Mouse (Mus musculus) stomach, postnatal 0 days (tissue): ENCODE results near the gene Krtap5-3. TPM values are rescaled to one million over a fixed set of nuclear protein-coding genes. Genes with fewer than 3 reads are reported as not detected.
"Not testable (repeated sequence)": the region's sequence is repeated elsewhere in the genome, so short reads cannot be mapped to it uniquely, and the experiment has no call there.

ENCODE experiments used
- ATAC-seq: fragments of 200-750 bp; cut with Nextera tagmentation; 2 replicates; pipeline ENCODE4 v1.8.0; 2017; ENCODE audit not compliant: low FRiP score, low TSS enrichment
- DNase-seq: peaks from one replicate; pipeline ENCODE4 v3.0.0-alpha.2; 2016; ENCODE audit warnings: low spot score
- H3K27ac ChIP-seq: fragments of 300-500 bp; sonication (generic); replicated peaks from 2 replicates; pipeline ENCODE4 v1.5.1; 2014; ENCODE audit warnings: mild to moderate bottlenecking, control low read depth
- H3K27me3 ChIP-seq: fragments of 300-500 bp; sonication (generic); 2 replicates; pipeline ENCODE4 v1.6.1; 2014; ENCODE audit warnings: low read length; ENCODE audit not compliant: control insufficient read depth, insufficient read depth
- H3K36me3 ChIP-seq: fragments of 300-500 bp; sonication (generic); 2 replicates; pipeline ENCODE4 v1.6.1; 2014; ENCODE audit warnings: low read length, mixed read lengths; ENCODE audit not compliant: control insufficient read depth, insufficient read depth
- H3K4me1 ChIP-seq: fragments of 300-500 bp; sonication (generic); replicated peaks from 2 replicates; pipeline ENCODE4 v1.6.1; 2014; ENCODE audit warnings: antibody characterized with exemption; ENCODE audit not compliant: control insufficient read depth, insufficient read depth
- H3K4me2 ChIP-seq: fragments of 300-500 bp; sonication (generic); replicated peaks from 2 replicates; pipeline ENCODE4 v1.6.1; 2014; ENCODE audit warnings: low read depth, mild to moderate bottlenecking, control low read depth, moderate library complexity
- H3K4me3 ChIP-seq: fragments of 300-500 bp; sonication (generic); 2 replicates; pipeline ENCODE4 v1.5.1; 2014; ENCODE audit warnings: low read depth, low read length, control low read depth
- H3K9ac ChIP-seq: fragments of 300-500 bp; sonication (generic); 2 replicates; pipeline ENCODE4 v1.6.1; 2014; ENCODE audit warnings: mild to moderate bottlenecking, low read length, control low read depth, mixed read lengths
- H3K9me3 ChIP-seq: fragments of 300-500 bp; sonication (generic); 2 replicates; pipeline ENCODE4 v1.6.1; 2016; ENCODE audit warnings: low read length; ENCODE audit not compliant: control insufficient read depth
- CTCF ChIP-seq: IDR thresholded peaks from 2 replicates; pipeline ENCODE4 v1.5.1; 2016; ENCODE audit warnings: antibody characterized with exemption, low read depth, mild to moderate bottlenecking, moderate library complexity
- EP300 ChIP-seq: optimal IDR thresholded peaks from 2 replicates; pipeline ENCODE3; 2016; ENCODE audit warnings: antibody characterized with exemption
- WGBS: fragments of 180-500 bp; shearing (Covaris S2); extraction: QIAGEN DNeasy Blood & Tissue Kit; methylation state at CpG from one replicate; pipeline ENCODE4 v1.1.7; 2014; 5-methylcytosine and 5-hydroxymethylcytosine counted together
- polyA plus RNA-seq: library from polyadenylated mRNA; unstranded; fragments of >200 nt; fragmentation: Nextera tagmentation; extraction: Ambion mirVana; gene quantifications from 2 replicates; pipeline ENCODE4 v1.2.1, GENCODE M21; 2015

The Krtap5-3 gene
- polyA plus RNA-seq, 1 experiment from 2014 or later = not detected

DNA sequence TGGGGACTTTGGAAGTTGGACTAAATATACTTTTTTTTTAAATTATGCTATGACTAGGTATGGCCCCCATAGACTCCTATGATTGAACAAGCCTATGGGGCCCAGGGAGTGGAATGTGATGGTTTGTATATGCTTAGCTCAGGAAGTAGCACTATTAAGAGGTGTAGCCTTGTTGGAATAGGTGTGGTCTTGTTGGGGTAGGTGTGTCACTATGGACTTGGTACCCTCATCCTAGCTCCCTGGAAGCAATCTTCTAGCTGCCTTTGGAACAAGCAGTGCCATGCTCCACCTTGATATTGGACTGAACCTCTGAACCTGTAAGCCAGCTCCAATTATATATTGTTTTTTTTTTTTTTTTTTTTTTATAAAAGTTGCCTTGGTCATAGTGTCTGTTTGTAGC lies 4.3 kb downstream of the Krtap5-3 start:
- TF ChIP-seq CTCF = no peak
- TF ChIP-seq EP300 = no peak
- no peak overlapping the region for H3K4me2 ChIP-seq

DNA sequence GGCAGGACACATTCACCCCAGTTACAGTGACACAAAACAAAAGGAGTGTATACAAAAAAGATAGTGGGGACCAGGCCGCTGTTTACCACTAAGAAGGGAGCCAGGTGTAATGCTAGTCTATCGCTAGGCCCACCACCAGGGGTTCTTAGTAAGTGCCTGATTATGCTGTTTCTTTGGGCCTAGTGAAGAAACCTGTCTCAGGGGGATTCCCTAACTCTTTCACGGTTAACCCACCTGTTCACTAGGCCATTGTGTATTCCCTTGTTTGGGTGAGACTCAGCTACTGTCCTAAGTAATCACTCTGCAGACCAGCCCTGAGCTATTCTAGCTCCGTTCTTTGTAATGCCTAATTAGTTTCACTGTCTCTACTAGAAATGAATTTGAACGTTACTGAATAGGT lies 5.7 kb downstream of the Krtap5-3 start:
- not testable (repeated sequence) for H3K4me1 ChIP-seq, H3K27ac ChIP-seq, H3K4me2 ChIP-seq, H3K36me3 ChIP-seq, H3K4me3 ChIP-seq, H3K27me3 ChIP-seq, DNase-seq, H3K9me3 ChIP-seq, H3K9ac ChIP-seq, ATAC-seq
- WGBS = 78% methylated on average over 5 of the region's 5 CpGs

More for the DNA sequence above, 4.3 kb downstream of the Krtap5-3 start:
- no peak overlapping the region for H3K9ac ChIP-seq
- H3K9me3 ChIP-seq = no peaks in the 10 kb centered on the region
- H3K36me3 ChIP-seq = no peaks in the 10 kb centered on the region
- H3K4me1 ChIP-seq = no peaks in the 10 kb centered on the region
- ATAC-seq (peak; percentile 74), DNase-seq (no peak)
- H3K27me3 ChIP-seq = no peaks in the 10 kb centered on the region
- H3K4me3 ChIP-seq = no peak overlapping the region
- no peak overlapping the region for H3K27ac ChIP-seq

DNA sequence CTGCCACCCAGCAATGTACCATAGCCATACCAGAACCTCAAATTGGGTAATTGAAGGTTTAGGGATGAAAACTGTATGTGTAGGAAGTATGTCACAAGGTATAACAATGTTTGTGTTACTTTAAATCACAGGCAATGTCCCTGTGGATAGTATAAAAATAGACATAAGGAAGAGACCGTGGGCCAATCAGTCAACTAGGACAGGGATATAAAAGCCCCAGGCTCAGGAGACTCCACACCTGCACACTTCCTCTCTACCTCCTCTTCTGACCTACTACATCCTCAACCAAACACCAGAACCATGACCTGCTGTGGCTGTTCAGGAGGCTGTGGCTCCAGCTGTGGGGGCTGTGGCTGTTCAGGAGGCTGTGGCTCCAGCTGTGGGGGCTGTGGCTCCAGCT lies 10.4 kb downstream of the Krtap5-3 start, which contains the start of gene Gm7579:
Gene Gm7579 (plus strand): TSS at position 301 of the 400 bp plus-strand sequence.
- Histone ChIP-seq H3K36me3 (no peaks in the 10 kb centered on the region), H3K4me3 (no peak within 1 kb of the TSS), H3K4me2 (no peak within 1 kb of the TSS), H3K9ac (no peak within 1 kb of the TSS), H3K27ac (no peak within 1 kb of the TSS), H3K27me3 (no peaks in the 10 kb centered on the region), H3K9me3 (no peaks in the 10 kb centered on the region), H3K4me1 (no peaks in the 10 kb centered on the region)
- 68% methylated on average over 1 of the region's 1 CpGs for WGBS
- no peak for DNase-seq
- no peak for ATAC-seq
- TF ChIP-seq CTCF (no peak), EP300 (no peak)

DNA sequence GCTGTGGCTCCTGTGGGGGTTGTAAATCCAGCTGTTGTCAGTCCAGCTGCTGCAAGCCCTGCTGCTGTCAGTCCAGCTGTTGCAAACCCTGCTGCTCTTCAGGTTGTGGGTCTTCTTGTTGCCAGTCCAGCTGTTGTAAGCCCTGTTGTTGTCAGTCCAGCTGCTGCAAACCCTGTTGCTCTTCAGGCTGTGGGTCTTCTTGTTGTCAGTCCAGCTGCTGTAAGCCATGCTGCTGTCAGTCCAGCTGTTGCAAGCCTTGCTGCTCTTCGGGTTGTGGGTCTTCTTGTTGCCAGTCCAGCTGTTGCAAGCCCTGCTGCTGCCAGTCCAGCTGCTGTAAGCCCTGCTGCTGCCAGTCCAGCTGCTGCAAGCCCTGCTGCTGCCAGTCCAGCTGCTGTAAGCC lies 11.0 kb downstream of the Krtap5-3 start:
- not testable (repeated sequence) for ATAC-seq, H3K9me3 ChIP-seq

DNA sequence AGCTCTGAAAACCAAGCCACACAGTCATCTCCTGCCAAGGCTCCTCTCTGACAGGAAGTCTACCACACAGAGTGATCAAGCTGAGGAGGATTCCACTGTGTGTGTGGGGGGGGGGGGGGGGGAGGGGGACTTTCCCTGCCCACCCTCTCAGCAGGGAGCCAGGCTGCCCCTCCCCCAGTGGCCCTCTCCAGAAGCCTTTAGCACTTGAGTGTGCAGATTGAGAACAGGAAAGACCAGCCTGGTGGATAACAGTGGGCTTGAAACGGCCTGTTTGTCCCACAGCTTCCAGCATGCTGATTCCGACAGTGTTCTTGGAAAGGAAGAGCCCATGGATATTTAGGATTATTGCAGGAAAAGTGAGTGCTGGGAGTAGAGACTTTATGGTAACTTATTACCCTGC lies 23.4 kb downstream of the Krtap5-3 start:
- WGBS = 39% methylated on average over 2 of the region's 2 CpGs
- no peak for DNase-seq
- Histone ChIP-seq H3K9me3 (no peaks in the 10 kb centered on the region), H3K27me3 (no peaks in the 10 kb centered on the region), H3K36me3 (no peaks in the 10 kb centered on the region), H3K9ac (no peak overlapping the region), H3K4me3 (no peak overlapping the region), H3K27ac (no peak overlapping the region), H3K4me1 (no peaks in the 10 kb centered on the region), H3K4me2 (no peak overlapping the region)
- no peak for ATAC-seq
- TF ChIP-seq EP300 (no peak), CTCF (no peak)

More for the DNA sequence above, 11.0 kb downstream of the Krtap5-3 start:
- not testable (repeated sequence) for DNase-seq, H3K4me3 ChIP-seq, H3K4me2 ChIP-seq, H3K36me3 ChIP-seq, H3K9ac ChIP-seq, H3K4me1 ChIP-seq, H3K27ac ChIP-seq, H3K27me3 ChIP-seq
- 43% methylated on average over 1 of the region's 1 CpGs for WGBS

DNA sequence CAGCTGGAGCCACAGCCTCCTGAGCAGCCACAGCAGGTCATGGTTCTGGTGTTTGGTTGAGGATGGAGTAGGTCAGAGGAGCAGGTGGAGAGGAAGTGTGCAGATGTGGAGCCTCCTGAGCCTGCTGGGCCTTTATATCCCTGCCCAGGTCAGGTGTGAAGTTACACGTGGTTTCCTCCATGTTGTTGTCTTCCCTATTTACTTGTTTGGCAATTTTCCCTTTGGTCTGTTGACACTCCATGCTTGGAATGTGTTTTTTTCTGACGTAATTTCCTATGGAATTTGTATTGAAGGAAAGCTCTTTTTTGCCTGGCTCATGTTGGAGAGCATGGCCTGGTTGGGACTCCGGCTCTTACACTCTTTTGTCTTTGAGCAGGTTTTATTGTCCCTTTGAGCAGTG lies 28.7 kb downstream of the Krtap5-3 start, which contains the start of gene Krtap5-5:
Gene Krtap5-5 (minus strand): TSS at position 101 of the 400 bp plus-strand sequence.
- H3K4me3 ChIP-seq, ATAC-seq, H3K9ac ChIP-seq, DNase-seq, H3K36me3 ChIP-seq, H3K27ac ChIP-seq, H3K4me2 ChIP-seq, H3K4me1 ChIP-seq, H3K9me3 ChIP-seq, H3K27me3 ChIP-seq: not testable (repeated sequence)
- 49% methylated on average over 3 of the region's 3 CpGs for WGBS
